Mouse (Mus musculus): ENCODE results near the gene Ap2a2.
"Not testable (repeated sequence)": the region's sequence is repeated elsewhere in the genome, so short reads cannot be mapped to it uniquely, and the experiment has no call there.

Gene Ap2a2

GRCm38 (mm10) chr7:141559726-141560325 is 2.1 kb upstream of the Ap2a2 start:
- no peak for DNase-seq (ENCODE audit: low spot score in 2 of 2)

GRCm38 (mm10) chr7:141560471-141560870 is 1.5 kb upstream of the Ap2a2 start:
- DNase-seq (ENCODE audit: low spot score in 2 of 2), result no peak

GRCm38 (mm10) chr7:141562421-141562851 is 463 bp downstream of the Ap2a2 start:
- DNase-seq (ENCODE audit: low spot score in 2 of 2), result no peak

GRCm38 (mm10) chr7:141562852-141563427 is 967 bp downstream of the Ap2a2 start:
- peak in 1 of 2 experiments; percentile 27 for DNase-seq (ENCODE audit: low spot score in 2 of 2)

GRCm38 (mm10) chr7:141564561-141564960 is 2.6 kb downstream of the Ap2a2 start:
- DNase-seq (ENCODE audit: low spot score in 2 of 2), result no peak

- DNase-seq (ENCODE audit: low spot score in 2 of 2), result no peak
These were observed 4.6 kb downstream of the Ap2a2 start for GRCm38 (mm10) chr7:141566587-141566986.

- no peak for DNase-seq (ENCODE audit: low spot score in 2 of 2)
These were observed 7.4 kb downstream of the Ap2a2 start for GRCm38 (mm10) chr7:141569283-141569803.

GRCm38 (mm10) chr7:141569916-141570315 is 7.9 kb downstream of the Ap2a2 start:
- DNase-seq (ENCODE audit: low spot score in 2 of 2), result no peak

GRCm38 (mm10) chr7:141570625-141571295 is 8.8 kb downstream of the Ap2a2 start:
- no peak for DNase-seq (ENCODE audit: low spot score in 2 of 2)

GRCm38 (mm10) chr7:141574041-141574440 is 12.1 kb downstream of the Ap2a2 start:
- DNase-seq (ENCODE audit: low spot score in 2 of 2), result no peak

- no peak for DNase-seq (ENCODE audit: low spot score in 2 of 2)
These were observed 13.5 kb downstream of the Ap2a2 start for GRCm38 (mm10) chr7:141575481-141575880.

GRCm38 (mm10) chr7:141577801-141578200 is 15.8 kb downstream of the Ap2a2 start:
- DNase-seq (ENCODE audit: low spot score in 2 of 2), result no peak

GRCm38 (mm10) chr7:141578511-141578910 is 16.5 kb downstream of the Ap2a2 start:
- no peak for DNase-seq (ENCODE audit: low spot score in 2 of 2)

- DNase-seq (ENCODE audit: low spot score in 2 of 2), result peak; percentile 58 to 65
These were observed 17.0 kb downstream of the Ap2a2 start for GRCm38 (mm10) chr7:141578943-141579342.

GRCm38 (mm10) chr7:141581323-141581722 is 19.4 kb downstream of the Ap2a2 start:
- no peak for DNase-seq (ENCODE audit: low spot score in 2 of 2)

- DNase-seq (ENCODE audit: low spot score in 2 of 2), result peak in 1 of 2 experiments; percentile 27
These were observed 22.3 kb downstream of the Ap2a2 start for GRCm38 (mm10) chr7:141584048-141584841.

GRCm38 (mm10) chr7:141585288-141585687 is 23.3 kb downstream of the Ap2a2 start:
- peak; percentile 45 to 69 for DNase-seq (ENCODE audit: low spot score in 2 of 2)

GRCm38 (mm10) chr7:141585881-141586280 is 23.9 kb downstream of the Ap2a2 start:
- no peak for DNase-seq (ENCODE audit: low spot score in 2 of 2)

- DNase-seq (ENCODE audit: low spot score in 2 of 2), result no peak
These were observed 26.9 kb downstream of the Ap2a2 start for GRCm38 (mm10) chr7:141588890-141589289.

- DNase-seq (ENCODE audit: low spot score in 2 of 2), result not testable (repeated sequence)
These were observed 28.3 kb downstream of the Ap2a2 start for GRCm38 (mm10) chr7:141590249-141590648.

GRCm38 (mm10) chr7:141590959-141591358 is 29.0 kb downstream of the Ap2a2 start:
- DNase-seq (ENCODE audit: low spot score in 2 of 2), result no peak

GRCm38 (mm10) chr7:141592096-141592495 is 30.1 kb downstream of the Ap2a2 start:
- DNase-seq (ENCODE audit: low spot score in 2 of 2), result no peak

Data from spleen, postnatal 36 days (tissue).